Mouse (Mus musculus) urinary bladder, postnatal 0 days (tissue): ENCODE data around the gene Cc2d2b. TPM values are rescaled to one million over a fixed set of nuclear protein-coding genes. Genes with fewer than 3 reads are reported as not detected.

Source experiments
- polyA plus RNA-seq: library from polyadenylated mRNA; unstranded; fragments of >200 nt; fragmentation: Nextera tagmentation; extraction: Ambion mirVana; gene quantifications from 2 replicates; pipeline ENCODE4 v1.2.1, GENCODE M21; 2015

Gene Cc2d2b
- polyA plus RNA-seq, result 0.13 and 0.26 TPM in 2 replicates

GRCm38 (mm10) chr19:40748559-40748958, at the start of gene Cc2d2b:
Cc2d2b (plus strand) TSS chr19:40748753.

DNA sequence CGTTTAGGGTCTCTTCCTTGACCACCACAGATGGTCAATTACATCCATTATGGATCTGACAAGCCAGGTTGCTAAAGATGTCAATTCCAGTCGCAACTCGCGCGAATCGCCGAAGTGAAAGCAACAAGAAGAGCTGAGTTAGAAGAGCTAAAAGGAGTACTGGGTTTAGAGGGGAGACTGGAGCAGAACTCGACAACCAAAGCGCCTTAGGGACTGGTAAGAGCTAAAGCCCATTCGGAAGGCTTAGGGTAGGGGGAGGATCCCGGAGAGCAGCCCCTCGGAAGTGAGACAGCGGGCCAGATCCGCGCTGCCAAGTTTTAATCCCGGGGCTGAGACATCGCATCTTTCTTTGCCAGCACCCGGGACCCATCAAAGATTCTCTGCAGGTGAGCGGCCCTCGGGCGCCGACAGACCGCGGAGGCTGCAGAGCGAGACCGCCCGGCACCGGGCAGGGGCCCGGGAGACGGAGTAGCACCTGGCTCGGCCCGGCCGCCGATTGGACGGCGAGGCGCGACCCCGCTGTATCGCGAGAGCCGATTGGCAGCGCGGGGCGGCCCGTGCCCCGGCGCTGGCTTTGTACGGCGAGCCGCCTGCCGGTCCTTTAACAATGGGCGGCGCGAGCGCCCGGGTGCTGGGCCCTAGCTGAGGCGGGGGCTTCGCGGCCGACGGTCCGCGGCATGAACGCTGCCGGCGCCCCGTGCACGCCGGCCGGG, 82.3 kb downstream of the Cc2d2b start, which contains the start of gene Ccnj:
Gene Ccnj, plus strand, starts transcription at position 577 of the 713 bp plus-strand sequence.

Other genes starting within 250 kb of the Cc2d2b start
- 720 and 898 TPM in 2 replicates for gene Sorbs1, start 235.0 kb upstream of the Cc2d2b start, polyA plus RNA-seq
- gene Aldh18a1, start 160.3 kb upstream of the Cc2d2b start, polyA plus RNA-seq, result 126 and 141 TPM in 2 replicates
- 6.1 and 6.9 TPM in 2 replicates for gene Tctn3, start 136.5 kb upstream of the Cc2d2b start, polyA plus RNA-seq
- gene Entpd1, start 136.4 kb upstream of the Cc2d2b start, polyA plus RNA-seq, result 43.5 and 47.6 TPM in 2 replicates
- gene Ccnj, start 82.5 kb downstream of the Cc2d2b start, polyA plus RNA-seq, result 2.9 and 3.2 TPM in 2 replicates
- 5.5 and 5.7 TPM in 2 replicates for gene Zfp518a, start 146.0 kb downstream of the Cc2d2b start, polyA plus RNA-seq
- 3.2 and 3.6 TPM in 2 replicates for gene Blnk, start 245.8 kb downstream of the Cc2d2b start, polyA plus RNA-seq